Mouse (Mus musculus): ENCODE data around the gene Cadps2. TPM values are rescaled to one million over a fixed set of nuclear protein-coding genes. Genes with fewer than 3 reads are reported as not detected.

Cadps2 gene
- polyA plus RNA-seq, 1 experiment from 2014 or later = 2.6 TPM

- no peak overlapping the region for H3K27ac ChIP-seq
- DNase-seq (ENCODE audit: low spot score) = no peak
- H3K4me1 ChIP-seq = no peaks in the 10 kb centered on the region
- H3K4me3 ChIP-seq = no peak overlapping the region
- no peaks in the 10 kb centered on the region for H3K9me3 ChIP-seq (replicated peaks)
- H3K36me3 ChIP-seq = no peaks in the 10 kb centered on the region
- 49% methylated on average over 2 of the region's 2 CpGs for whole genome bisulfite sequencing
- no peaks in the 10 kb centered on the region for H3K27me3 ChIP-seq (ENCODE audit: low read depth, poor library complexity, severe bottlenecking)
Measured at GRCm38 (mm10) chr6:23472686-23473085, 366.5 kb downstream of the Cadps2 start.

- Histone ChIP-seq H3K4me1 (no peaks in the 10 kb centered on the region), H3K4me3 (no peak overlapping the region), H3K9me3 (replicated peaks) (no peaks in the 10 kb centered on the region), H3K27ac (no peak overlapping the region), H3K36me3 (no peaks in the 10 kb centered on the region), H3K27me3 (ENCODE audit: low read depth, poor library complexity, severe bottlenecking) (no peaks in the 10 kb centered on the region)
- 84% methylated on average over 2 of the region's 2 CpGs for WGBS
- no peak for DNase-seq (ENCODE audit: low spot score)
Measured at GRCm38 (mm10) chr6:23471830-23472229, 367.4 kb downstream of the Cadps2 start.

- DNase-seq (ENCODE audit: low spot score) = no peak
- H3K9me3 ChIP-seq (replicated peaks) = no peaks in the 10 kb centered on the region
- H3K4me1 ChIP-seq = no peaks in the 10 kb centered on the region
- H3K27me3 ChIP-seq (ENCODE audit: low read depth, poor library complexity, severe bottlenecking) = no peaks in the 10 kb centered on the region
- H3K27ac ChIP-seq = no peak overlapping the region
- 87% methylated on average over 4 of the region's 4 CpGs for WGBS
- H3K36me3 ChIP-seq = no peaks in the 10 kb centered on the region
- no peak overlapping the region for H3K4me3 ChIP-seq
Measured at GRCm38 (mm10) chr6:23467885-23468284, 371.3 kb downstream of the Cadps2 start.

GRCm38 (mm10) chr6:23462600-23463280 lies 376.5 kb downstream of the Cadps2 start:
- H3K27ac ChIP-seq = no peak overlapping the region

GRCm38 (mm10) chr6:23457748-23458147 lies 381.5 kb downstream of the Cadps2 start:
- Histone ChIP-seq H3K36me3 (no peaks in the 10 kb centered on the region), H3K27ac (no peak overlapping the region), H3K27me3 (ENCODE audit: low read depth, poor library complexity, severe bottlenecking) (no peaks in the 10 kb centered on the region; the same call in 1 of the 2 replicates), H3K4me1 (no peaks in the 10 kb centered on the region; the same call in 1 of the 2 replicates), H3K9me3 (replicated peaks) (no peaks in the 10 kb centered on the region), H3K4me3 (no peak overlapping the region)
- DNase-seq (ENCODE audit: low spot score) = peak; percentile 86
- WGBS = 5% methylated on average over 5 of the region's 5 CpGs

More at GRCm38 (mm10) chr6:23462600-23463280, 376.5 kb downstream of the Cadps2 start:
- Histone ChIP-seq H3K36me3 (no peaks in the 10 kb centered on the region), H3K9me3 (replicated peaks) (no peaks in the 10 kb centered on the region), H3K4me1 (no peaks in the 10 kb centered on the region), H3K27me3 (ENCODE audit: low read depth, poor library complexity, severe bottlenecking) (no peaks in the 10 kb centered on the region; the same call in 1 of the 2 replicates), H3K4me3 (no peak overlapping the region)
- DNase-seq (ENCODE audit: low spot score) = no peak
- WGBS = 23% methylated on average over 8 of the region's 8 CpGs

GRCm38 (mm10) chr6:23453907-23454306 lies 385.3 kb downstream of the Cadps2 start:
- no peaks in the 10 kb centered on the region for H3K27me3 ChIP-seq (ENCODE audit: low read depth, poor library complexity, severe bottlenecking)
- H3K4me1 ChIP-seq = no peaks in the 10 kb centered on the region; the same call in 1 of the 2 replicates
- H3K27ac ChIP-seq = no peak overlapping the region
- WGBS = 77% methylated on average over 5 of the region's 5 CpGs
- no peak overlapping the region for H3K4me3 ChIP-seq
- no peaks in the 10 kb centered on the region for H3K36me3 ChIP-seq
- H3K9me3 ChIP-seq (replicated peaks) = no peaks in the 10 kb centered on the region
- DNase-seq (ENCODE audit: low spot score) = no peak

- 82% methylated on average over 3 of the region's 3 CpGs for WGBS
- no peaks in the 10 kb centered on the region for H3K27me3 ChIP-seq (ENCODE audit: low read depth, poor library complexity, severe bottlenecking)
- H3K4me1 ChIP-seq = no peaks in the 10 kb centered on the region
- no peak overlapping the region for H3K27ac ChIP-seq
- no peak overlapping the region for H3K4me3 ChIP-seq
- no peak for DNase-seq (ENCODE audit: low spot score)
- H3K9me3 ChIP-seq (replicated peaks) = no peaks in the 10 kb centered on the region
- H3K36me3 ChIP-seq = no peaks in the 10 kb centered on the region
Measured at GRCm38 (mm10) chr6:23439897-23440296, 399.3 kb downstream of the Cadps2 start.

GRCm38 (mm10) chr6:23410256-23411049 lies 428.8 kb downstream of the Cadps2 start:
- Histone ChIP-seq H3K4me1 (0 out of 2 replicates have a peak, but pooled peaks cover 4% of the 10 kb centered on the region), H3K36me3 (no peaks in the 10 kb centered on the region), H3K27me3 (ENCODE audit: low read depth, poor library complexity, severe bottlenecking) (peaks cover 18% of the 10 kb centered on the region; the same call in 1 of the 2 replicates), H3K27ac (no peak overlapping the region), H3K4me3 (no peak overlapping the region), H3K9me3 (replicated peaks) (no peaks in the 10 kb centered on the region)
- 9% methylated on average over 12 of the region's 12 CpGs for WGBS
- no peak for DNase-seq (ENCODE audit: low spot score)

GRCm38 (mm10) chr6:23394131-23394530 lies 445.1 kb downstream of the Cadps2 start:
- 95% methylated on average over 2 of the region's 2 CpGs for WGBS
- no peaks in the 10 kb centered on the region for H3K9me3 ChIP-seq (replicated peaks)
- DNase-seq (ENCODE audit: low spot score) = no peak
- H3K27ac ChIP-seq = no peak overlapping the region
- no peaks in the 10 kb centered on the region for H3K36me3 ChIP-seq
- H3K4me1 ChIP-seq = no peaks in the 10 kb centered on the region
- H3K4me3 ChIP-seq = no peak overlapping the region
- H3K27me3 ChIP-seq (ENCODE audit: low read depth, poor library complexity, severe bottlenecking) = no peaks in the 10 kb centered on the region

- no peaks in the 10 kb centered on the region for H3K9me3 ChIP-seq (replicated peaks)
- H3K4me3 ChIP-seq = no peak overlapping the region
- H3K4me1 ChIP-seq = no peaks in the 10 kb centered on the region
- no peak overlapping the region for H3K27ac ChIP-seq
- no peaks in the 10 kb centered on the region for H3K27me3 ChIP-seq (ENCODE audit: low read depth, poor library complexity, severe bottlenecking)
- 89% methylated on average over 4 of the region's 4 CpGs for WGBS
- no peaks in the 10 kb centered on the region for H3K36me3 ChIP-seq
- no peak for DNase-seq (ENCODE audit: low spot score)
Measured at GRCm38 (mm10) chr6:23392711-23393110, 446.5 kb downstream of the Cadps2 start.

GRCm38 (mm10) chr6:23386711-23387110 lies 452.5 kb downstream of the Cadps2 start:
- 53% methylated on average over 5 of the region's 5 CpGs for WGBS
- Histone ChIP-seq H3K27me3 (ENCODE audit: low read depth, poor library complexity, severe bottlenecking) (no peaks in the 10 kb centered on the region), H3K4me1 (peaks cover 14% of the 10 kb centered on the region)

GRCm38 (mm10) chr6:23383004-23383347 lies 456.2 kb downstream of the Cadps2 start:
- peaks cover 14% of the 10 kb centered on the region for H3K4me1 ChIP-seq
- no peaks in the 10 kb centered on the region for H3K27me3 ChIP-seq (ENCODE audit: low read depth, poor library complexity, severe bottlenecking)
- H3K36me3 ChIP-seq = no peaks in the 10 kb centered on the region
- H3K4me3 ChIP-seq = peak overlapping the region; percentile 32
- peak overlapping the region; percentile 26; the same call in 1 of the 2 replicates for H3K27ac ChIP-seq
- WGBS = 23% methylated on average over 1 of the region's 1 CpGs
- DNase-seq (ENCODE audit: low spot score) = peak; percentile 31
- H3K9me3 ChIP-seq (replicated peaks) = no peaks in the 10 kb centered on the region

More at GRCm38 (mm10) chr6:23386711-23387110, 452.5 kb downstream of the Cadps2 start:
- Histone ChIP-seq H3K4me3 (no peak overlapping the region), H3K9me3 (replicated peaks) (no peaks in the 10 kb centered on the region), H3K36me3 (no peaks in the 10 kb centered on the region), H3K27ac (no peak overlapping the region)
- no peak for DNase-seq (ENCODE audit: low spot score)

All from limb, embryonic 10.5 days (tissue).